Mouse (Mus musculus): Measurements from ENCODE around the gene Cul1. TPM values are rescaled to one million over a fixed set of nuclear protein-coding genes. Genes with fewer than 3 reads are reported as not detected.
A peak's percentile ranks its signal among the peaks of the same experiment; 100 is the strongest.

The Cul1 gene
- polyA plus RNA-seq, 1 experiment from 2014 or later = 65.2 TPM

DNA sequence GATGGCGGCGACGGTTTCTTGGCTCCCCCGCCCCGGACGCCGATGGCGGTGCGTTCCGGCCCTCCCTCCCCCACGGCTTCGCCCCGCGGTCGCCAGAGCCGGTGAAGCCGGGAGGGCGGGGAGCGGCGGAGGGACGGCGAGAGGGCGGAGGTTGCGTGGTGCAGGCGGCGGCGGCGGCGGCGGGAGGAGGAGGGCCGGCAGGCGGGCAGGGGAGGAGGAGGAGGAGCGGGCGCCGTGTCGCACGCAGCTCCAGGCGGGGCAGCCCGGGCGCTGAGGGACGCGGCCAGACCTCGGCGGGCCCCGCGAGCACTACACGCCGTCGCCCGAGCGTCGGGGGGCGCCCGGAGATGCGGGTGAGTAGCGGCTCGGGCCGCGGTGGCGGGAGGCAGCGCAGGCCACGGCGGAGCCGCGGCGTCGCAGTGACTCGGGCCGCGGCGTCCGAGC is 955 bp downstream of the Cul1 start:
- Histone ChIP-seq H3K9ac (ENCODE audit: low read depth, low read length) (peak overlapping the region; percentile 99), H3K4me3 (ENCODE audit: low read depth, low read length) (peak overlapping the region; percentile 96), H3K27me3 (replicated peaks; ENCODE audit: control insufficient read depth, insufficient read depth, low read length) (no peaks in the 10 kb centered on the region), H3K27ac (ENCODE audit: low read depth, low read length) (peak overlapping the region; percentile 99), H3K36me3 (ENCODE audit: control insufficient read depth, insufficient read depth) (no peaks in the 10 kb centered on the region), H3K9me3 (ENCODE audit: control insufficient read depth) (no peaks in the 10 kb centered on the region), H3K4me2 (replicated peaks; ENCODE audit: low read depth) (peak overlapping the region; percentile 76), H3K4me1 (replicated peaks; ENCODE audit: control insufficient read depth, insufficient read depth, low read length) (0 out of 2 replicates have a peak, but pooled peaks cover 3% of the 10 kb centered on the region)
- TF ChIP-seq CTCF (IDR thresholded peaks at IDR 0.05; ENCODE audit: low read depth) = no peak
- ATAC-seq = peak; percentile 92
- under 1% methylated on average over 49 of the region's 72 CpGs for WGBS

DNA sequence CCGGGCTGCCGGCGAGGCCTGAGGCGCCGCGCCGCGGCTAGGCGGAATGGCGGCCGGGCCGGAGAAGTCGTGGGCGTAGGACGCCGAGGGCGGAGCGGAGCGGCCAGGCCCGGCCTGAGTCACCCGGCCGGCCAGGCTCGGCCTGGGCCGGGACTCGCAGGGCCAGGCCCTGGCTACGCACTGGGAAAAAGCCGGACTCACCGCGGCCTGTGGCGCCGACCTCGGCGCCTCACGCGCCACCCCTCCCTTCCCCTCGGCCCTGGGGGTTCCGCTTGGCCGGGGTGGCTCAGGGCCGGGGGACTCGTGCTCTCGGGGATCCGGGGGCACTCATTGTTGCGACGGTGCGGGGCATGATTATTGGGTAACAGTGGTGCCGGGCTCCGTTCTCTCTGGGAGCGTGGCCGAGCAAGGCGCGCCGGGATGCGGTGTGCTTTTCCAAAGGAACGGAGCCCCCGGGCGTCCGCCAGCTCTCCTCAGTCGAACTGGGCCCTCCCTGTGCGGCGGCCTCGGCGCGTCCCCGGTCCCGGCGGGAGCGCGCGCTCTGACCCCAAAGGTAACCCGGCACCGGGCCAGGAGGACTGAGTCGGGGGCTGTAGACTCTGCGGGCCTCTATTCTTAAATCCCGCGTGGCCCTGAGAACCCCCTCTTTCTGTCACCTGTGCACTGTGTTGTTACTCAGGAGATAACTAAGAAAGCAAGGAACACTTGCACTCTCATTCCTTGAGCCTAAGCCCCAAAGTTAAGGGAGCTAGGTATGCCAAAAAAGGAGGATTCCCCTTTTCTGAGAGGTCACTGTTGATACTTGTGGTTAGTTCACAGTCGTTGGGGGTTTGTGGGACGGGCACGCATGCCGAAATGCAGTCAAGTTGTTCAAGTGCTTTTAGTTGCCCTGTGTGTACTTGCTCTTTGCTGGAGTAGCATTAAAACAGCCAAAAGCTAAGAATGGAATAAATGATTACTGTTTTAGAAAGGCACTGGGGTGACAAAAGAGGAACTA is 1.7 kb downstream of the Cul1 start:
- under 1% methylated on average over 61 of the region's 79 CpGs for WGBS
- no peaks in the 10 kb centered on the region for H3K36me3 ChIP-seq (ENCODE audit: control insufficient read depth, insufficient read depth)
- no peak for TF ChIP-seq CTCF (IDR thresholded peaks at IDR 0.05; ENCODE audit: low read depth)
- ATAC-seq = peak; percentile 82
- H3K4me1 ChIP-seq (replicated peaks; ENCODE audit: control insufficient read depth, insufficient read depth, low read length) = 0 out of 2 replicates have a peak, but pooled peaks cover 3% of the 10 kb centered on the region
- H3K4me3 ChIP-seq (ENCODE audit: low read depth, low read length) = peak overlapping the region; percentile 96
- H3K27ac ChIP-seq (ENCODE audit: low read depth, low read length) = peak overlapping the region; percentile 99
- H3K9me3 ChIP-seq (ENCODE audit: control insufficient read depth) = no peaks in the 10 kb centered on the region
- no peaks in the 10 kb centered on the region for H3K27me3 ChIP-seq (replicated peaks; ENCODE audit: control insufficient read depth, insufficient read depth, low read length)
- H3K9ac ChIP-seq (ENCODE audit: low read depth, low read length) = peak overlapping the region; percentile 99
- peak overlapping the region; percentile 76 for H3K4me2 ChIP-seq (replicated peaks; ENCODE audit: low read depth)

GRCm38 (mm10) chr6:47455843-47456242 is 2.6 kb downstream of the Cul1 start:
- no peak for TF ChIP-seq CTCF (IDR thresholded peaks at IDR 0.05; ENCODE audit: low read depth)
- no peak for ATAC-seq
- no peak overlapping the region for H3K9ac ChIP-seq (ENCODE audit: low read depth, low read length)
- no peaks in the 10 kb centered on the region for H3K36me3 ChIP-seq (ENCODE audit: control insufficient read depth, insufficient read depth)
- no peak overlapping the region for H3K27ac ChIP-seq (ENCODE audit: low read depth, low read length)
- 0 out of 2 replicates have a peak, but pooled peaks cover 3% of the 10 kb centered on the region for H3K4me1 ChIP-seq (replicated peaks; ENCODE audit: control insufficient read depth, insufficient read depth, low read length)
- WGBS = 53% methylated on average over 1 of the region's 1 CpGs
- no peaks in the 10 kb centered on the region for H3K9me3 ChIP-seq (ENCODE audit: control insufficient read depth)
- peak overlapping the region; percentile 76 for H3K4me2 ChIP-seq (replicated peaks; ENCODE audit: low read depth)
- H3K27me3 ChIP-seq (replicated peaks; ENCODE audit: control insufficient read depth, insufficient read depth, low read length) = no peaks in the 10 kb centered on the region
- H3K4me3 ChIP-seq (ENCODE audit: low read depth, low read length) = peak overlapping the region; percentile 96; the same call in 1 of the 2 replicates

GRCm38 (mm10) chr6:47456853-47457252 is 3.7 kb downstream of the Cul1 start:
- Histone ChIP-seq H3K4me2 (replicated peaks; ENCODE audit: low read depth) (no peak overlapping the region), H3K36me3 (ENCODE audit: control insufficient read depth, insufficient read depth) (no peaks in the 10 kb centered on the region), H3K4me3 (ENCODE audit: low read depth, low read length) (no peak overlapping the region), H3K27ac (ENCODE audit: low read depth, low read length) (no peak overlapping the region), H3K9ac (ENCODE audit: low read depth, low read length) (no peak overlapping the region), H3K9me3 (ENCODE audit: control insufficient read depth) (no peaks in the 10 kb centered on the region), H3K27me3 (replicated peaks; ENCODE audit: control insufficient read depth, insufficient read depth, low read length) (no peaks in the 10 kb centered on the region), H3K4me1 (replicated peaks; ENCODE audit: control insufficient read depth, insufficient read depth, low read length) (0 out of 2 replicates have a peak, but pooled peaks cover 3% of the 10 kb centered on the region)
- TF ChIP-seq CTCF (IDR thresholded peaks at IDR 0.05; ENCODE audit: low read depth) = no peak
- 68% methylated on average over 2 of the region's 2 CpGs for WGBS
- ATAC-seq = no peak

DNA sequence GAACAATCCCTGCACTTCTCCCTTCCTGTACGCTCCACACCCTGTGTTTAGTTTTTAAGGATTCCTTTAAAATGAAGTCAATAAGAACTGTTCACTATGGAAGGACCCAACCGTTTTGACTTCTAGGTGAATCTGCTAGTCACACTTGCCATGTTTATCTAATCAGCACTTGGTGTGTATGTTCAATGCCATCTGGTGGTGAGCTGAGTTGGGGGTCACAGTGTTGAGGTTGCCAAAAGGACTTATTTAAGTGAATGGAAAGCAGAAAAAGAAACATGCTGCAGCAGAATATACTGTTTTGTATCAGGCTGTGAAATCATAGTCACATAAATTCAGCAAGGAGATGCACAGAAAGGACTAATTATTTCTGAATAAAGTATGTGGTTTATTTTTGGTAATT is 12.2 kb downstream of the Cul1 start:
- no peaks in the 10 kb centered on the region for H3K9me3 ChIP-seq (ENCODE audit: control insufficient read depth)
- no peaks in the 10 kb centered on the region for H3K27me3 ChIP-seq (replicated peaks; ENCODE audit: control insufficient read depth, insufficient read depth, low read length)
- TF ChIP-seq CTCF (IDR thresholded peaks at IDR 0.05; ENCODE audit: low read depth) = peak; percentile 48
- no peaks in the 10 kb centered on the region for H3K36me3 ChIP-seq (ENCODE audit: control insufficient read depth, insufficient read depth)
- H3K27ac ChIP-seq (ENCODE audit: low read depth, low read length) = no peak overlapping the region
- no peaks in the 10 kb centered on the region for H3K4me1 ChIP-seq (replicated peaks; ENCODE audit: control insufficient read depth, insufficient read depth, low read length)
- H3K4me3 ChIP-seq (ENCODE audit: low read depth, low read length) = no peak overlapping the region
- ATAC-seq = no peak
- WGBS = 40% methylated on average over 2 of the region's 2 CpGs
- no peak overlapping the region for H3K9ac ChIP-seq (ENCODE audit: low read depth, low read length)
- H3K4me2 ChIP-seq (replicated peaks; ENCODE audit: low read depth) = no peak overlapping the region

DNA sequence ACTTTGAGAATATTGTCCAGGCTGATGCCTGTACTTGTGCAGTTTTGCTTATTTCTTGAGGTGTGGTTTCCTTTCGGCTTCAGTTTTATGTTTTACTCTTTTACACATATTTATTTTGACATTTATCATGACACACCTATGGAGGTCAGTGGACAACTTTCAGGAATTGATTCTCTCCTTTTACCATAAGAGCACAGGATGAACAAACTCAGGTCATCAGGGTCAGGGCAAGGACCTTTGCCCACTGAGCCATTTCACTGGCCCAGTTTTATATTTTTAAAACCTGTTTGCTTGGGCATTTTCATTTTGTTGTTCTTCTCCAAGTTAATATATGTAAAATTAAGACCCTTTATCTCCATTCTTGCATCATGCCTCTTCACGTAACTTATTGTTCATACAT is 13.3 kb downstream of the Cul1 start:
- no peak overlapping the region for H3K9ac ChIP-seq (ENCODE audit: low read depth, low read length)
- WGBS = 77% methylated on average over 2 of the region's 2 CpGs
- no peak overlapping the region for H3K4me2 ChIP-seq (replicated peaks; ENCODE audit: low read depth)
- H3K4me3 ChIP-seq (ENCODE audit: low read depth, low read length) = no peak overlapping the region
- no peak for TF ChIP-seq CTCF (IDR thresholded peaks at IDR 0.05; ENCODE audit: low read depth)
- no peaks in the 10 kb centered on the region for H3K4me1 ChIP-seq (replicated peaks; ENCODE audit: control insufficient read depth, insufficient read depth, low read length)
- no peaks in the 10 kb centered on the region for H3K9me3 ChIP-seq (ENCODE audit: control insufficient read depth)
- no peak for ATAC-seq
- no peaks in the 10 kb centered on the region for H3K36me3 ChIP-seq (ENCODE audit: control insufficient read depth, insufficient read depth)
- H3K27ac ChIP-seq (ENCODE audit: low read depth, low read length) = no peak overlapping the region
- no peaks in the 10 kb centered on the region for H3K27me3 ChIP-seq (replicated peaks; ENCODE audit: control insufficient read depth, insufficient read depth, low read length)

Data from intestine, postnatal 0 days (tissue).